Mouse (Mus musculus) midbrain, embryonic 11.5 days (tissue): ENCODE data around the gene Skiv2l. TPM values are rescaled to one million over a fixed set of nuclear protein-coding genes. Genes with fewer than 3 reads are reported as not detected.
A peak's percentile ranks its signal among the peaks of the same experiment; 100 is the strongest.
"Not testable (repeated sequence)": the region's sequence is repeated elsewhere in the genome, so short reads cannot be mapped to it uniquely, and the experiment has no call there.

Experiments
- ATAC-seq: fragments of 200-750 bp; cut with Nextera tagmentation; 2 replicates; pipeline ENCODE4 v1.8.0; 2017; ENCODE audit warnings: moderate TSS enrichment, moderate library complexity; ENCODE audit not compliant: low FRiP score
- DNase-seq: peaks from one replicate; pipeline ENCODE4 v3.0.0; 2015; ENCODE audit warnings: low spot score; ENCODE audit errors: missing footprints
- H3K27ac ChIP-seq: fragments of 300-500 bp; sonication (generic); 2 replicates; pipeline ENCODE4 v1.5.1; 2014; ENCODE audit warnings: low read depth, low read length
- H3K27me3 ChIP-seq: fragments of 300-500 bp; sonication (generic); 2 replicates; pipeline ENCODE4 v1.6.1; 2014; ENCODE audit warnings: mild to moderate bottlenecking, low read length, moderate library complexity, mixed read lengths; ENCODE audit not compliant: control insufficient read depth, insufficient read depth
- H3K36me3 ChIP-seq: fragments of 300-500 bp; sonication (generic); 2 replicates; pipeline ENCODE4 v1.6.1; 2014; ENCODE audit warnings: mild to moderate bottlenecking, low read length, moderate library complexity, mixed read lengths; ENCODE audit not compliant: control insufficient read depth, insufficient read depth
- H3K4me1 ChIP-seq: fragments of 300-500 bp; sonication (generic); 2 replicates; pipeline ENCODE4 v1.6.1; 2014; ENCODE audit warnings: low read length; ENCODE audit not compliant: control insufficient read depth, insufficient read depth
- H3K4me2 ChIP-seq: fragments of 300-500 bp; sonication (generic); 2 replicates; pipeline ENCODE4 v1.6.1; 2014; ENCODE audit warnings: mild to moderate bottlenecking, moderate library complexity
- H3K4me3 ChIP-seq: fragments of 300-500 bp; sonication (generic); 2 replicates; pipeline ENCODE4 v1.5.1; 2014; ENCODE audit warnings: low read depth, low read length
- H3K9ac ChIP-seq: fragments of 300-500 bp; sonication (generic); 2 replicates; pipeline ENCODE4 v1.6.1; 2014; ENCODE audit warnings: low read length
- H3K9me3 ChIP-seq: fragments of 300-500 bp; sonication (generic); 2 replicates; pipeline ENCODE4 v1.6.1; 2016; ENCODE audit warnings: low read length; ENCODE audit not compliant: control insufficient read depth
- WGBS: fragments of 180-500 bp; shearing (Covaris S2); extraction: QIAGEN DNeasy Blood & Tissue Kit; methylation state at CpG from one replicate; pipeline ENCODE4 v1.1.7; 2014; 5-methylcytosine and 5-hydroxymethylcytosine counted together
- polyA plus RNA-seq: library from polyadenylated mRNA; unstranded; fragments of >200 nt; fragmentation: Nextera tagmentation; extraction: Ambion mirVana; gene quantifications from 2 replicates; pipeline ENCODE4 v1.2.1, GENCODE M21; 2014

The Skiv2l gene
- polyA plus RNA-seq, 1 experiment from 2014 or later = 36.2 TPM

- no peaks in the 10 kb centered on the region for H3K9me3 ChIP-seq
- peaks cover 17% of the 10 kb centered on the region for H3K4me1 ChIP-seq
- peaks cover 4% of the 10 kb centered on the region for H3K36me3 ChIP-seq
- peak within 1 kb of the TSS; percentile 75 for H3K9ac ChIP-seq
- H3K4me2 ChIP-seq = peak within 1 kb of the TSS; percentile 98
- peak; percentile 94 for ATAC-seq
- under 1% methylated on average over 40 of the region's 40 CpGs for WGBS
- peak within 1 kb of the TSS; percentile 83 for H3K4me3 ChIP-seq
- DNase-seq = peak; percentile 99
- no peaks in the 10 kb centered on the region for H3K27me3 ChIP-seq
- H3K27ac ChIP-seq = peak within 1 kb of the TSS; percentile 49
These were observed 13.2 kb downstream of the Skiv2l start, which contains the start of the genes Stk19 and Dxo for GRCm38 (mm10) chr17:34836856-34837221. Stk19 (minus strand) TSS chr17:34836945. Dxo (plus strand) TSS chr17:34837019.

DNA sequence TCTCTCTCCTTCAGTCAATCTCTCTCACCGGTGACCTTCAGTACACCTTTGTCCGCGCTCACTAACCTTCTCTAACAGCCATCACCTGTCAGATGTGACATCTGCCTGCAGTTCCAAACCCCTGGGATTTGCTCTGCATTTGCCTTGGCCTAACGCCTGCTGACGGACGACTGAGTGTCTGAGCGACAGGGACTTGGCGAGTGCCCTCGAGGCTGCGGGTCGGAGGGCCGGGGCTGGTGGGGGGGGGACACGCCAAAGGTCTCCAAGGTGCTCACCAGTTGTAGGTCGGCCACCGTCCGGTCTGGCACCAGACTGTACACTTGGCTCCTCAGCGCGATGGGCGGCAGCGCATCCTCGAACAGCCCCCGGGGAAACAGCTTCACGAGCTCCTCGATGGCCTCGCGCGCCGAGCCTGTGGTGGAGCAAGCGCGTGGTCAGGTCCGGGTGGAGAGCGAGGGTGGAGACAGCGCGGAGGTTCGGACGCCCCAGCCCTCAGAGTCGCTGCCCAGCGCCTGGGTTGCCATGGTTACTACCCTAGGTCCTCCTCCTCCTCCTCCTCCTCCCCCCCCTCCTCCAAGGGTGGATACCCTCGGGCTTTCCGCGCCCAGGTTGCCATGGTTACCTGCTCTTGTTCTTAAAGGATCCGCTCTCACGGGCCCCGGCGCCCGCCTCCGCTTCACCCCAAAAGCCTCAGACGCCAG lies 13.7 kb downstream of the Skiv2l start:
- Histone ChIP-seq H3K4me2 (peak overlapping the region; percentile 96), H3K27ac (peak overlapping the region; percentile 49), H3K27me3 (no peaks in the 10 kb centered on the region), H3K9ac (peak overlapping the region; percentile 75), H3K36me3 (peaks cover 4% of the 10 kb centered on the region), H3K4me3 (peak overlapping the region; percentile 83), H3K9me3 (no peaks in the 10 kb centered on the region), H3K4me1 (peaks cover 17% of the 10 kb centered on the region)
- WGBS = 4% methylated on average over 48 of the region's 48 CpGs
- DNase-seq (peak; percentile 88), ATAC-seq (peak; percentile 92)

DNA sequence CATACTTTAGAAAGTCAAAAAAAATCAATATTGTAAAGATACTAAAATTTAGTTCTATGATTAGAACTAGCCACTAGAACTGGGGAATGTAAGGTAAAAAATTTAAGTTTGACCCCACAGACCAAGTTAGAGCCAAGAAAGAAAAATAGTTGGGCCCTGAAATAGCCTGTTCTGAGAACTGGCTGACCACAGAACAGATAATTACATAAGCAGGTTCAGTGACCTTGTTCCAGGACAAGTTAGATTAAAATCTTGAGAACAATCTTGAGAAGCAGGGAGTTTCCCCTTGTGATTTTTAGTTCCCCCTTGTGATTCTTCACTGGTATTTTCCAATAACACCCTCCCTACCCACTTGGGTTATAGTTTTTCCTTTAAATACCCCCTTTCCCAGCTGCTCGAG lies 19.2 kb downstream of the Skiv2l start:
- DNase-seq, H3K4me3 ChIP-seq, H3K4me1 ChIP-seq, H3K9ac ChIP-seq, H3K9me3 ChIP-seq, H3K36me3 ChIP-seq, H3K27me3 ChIP-seq, H3K4me2 ChIP-seq, ATAC-seq, H3K27ac ChIP-seq: not testable (repeated sequence)
- whole genome bisulfite sequencing = 83% methylated on average over 1 of the region's 1 CpGs

DNA sequence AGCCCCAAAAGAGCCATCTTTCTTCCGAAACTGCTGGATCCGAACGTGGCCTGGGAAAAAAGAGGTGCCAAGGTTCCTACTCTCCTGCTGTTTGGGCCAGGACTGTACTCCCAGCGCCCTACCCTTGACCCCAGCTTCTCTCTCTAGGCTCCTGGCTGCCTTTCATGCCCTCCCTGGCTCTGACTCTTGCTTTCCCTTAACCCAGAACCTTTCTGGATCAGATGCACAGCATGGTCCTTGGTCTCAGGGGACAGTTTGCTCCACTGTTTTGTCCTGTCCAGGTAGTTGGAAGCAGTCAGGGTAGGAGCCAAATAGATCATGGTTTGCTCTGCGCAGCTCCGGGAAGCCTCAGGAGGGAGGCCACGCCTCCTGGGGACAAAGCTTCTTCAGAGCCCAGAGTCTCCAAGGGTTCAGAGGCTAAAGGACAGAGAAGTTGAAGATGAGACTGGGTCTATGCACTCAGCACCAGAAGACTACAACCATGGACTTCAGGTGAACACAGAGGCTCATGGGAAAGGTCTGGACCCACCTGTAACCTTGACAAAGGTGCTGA lies 35.1 kb downstream of the Skiv2l start:
- ATAC-seq = no peak
- H3K36me3 ChIP-seq = no peaks in the 10 kb centered on the region

DNA sequence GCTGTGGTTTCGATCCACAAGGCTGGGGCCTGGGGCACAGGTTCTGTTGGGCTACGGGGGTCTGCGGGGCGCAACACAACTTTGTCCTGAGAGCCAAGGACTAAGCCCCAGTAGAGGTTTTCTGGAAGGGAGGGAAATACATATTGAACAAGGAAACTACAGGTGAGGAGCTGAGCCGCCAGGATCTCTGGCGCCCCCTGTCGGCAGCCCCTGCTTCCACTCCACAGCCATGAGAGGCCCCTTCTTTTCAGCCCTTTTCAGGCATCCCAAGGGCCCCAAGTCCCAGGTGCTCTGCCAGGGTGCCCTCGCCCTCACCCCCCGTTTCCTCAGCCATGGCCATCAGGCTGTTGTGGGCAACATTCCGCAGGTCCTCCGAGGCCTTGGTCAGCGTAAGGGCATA lies 36.3 kb downstream of the Skiv2l start:
- H3K36me3 ChIP-seq, H3K4me1 ChIP-seq, H3K9ac ChIP-seq, H3K27me3 ChIP-seq, H3K9me3 ChIP-seq, H3K4me2 ChIP-seq, H3K4me3 ChIP-seq, ATAC-seq, H3K27ac ChIP-seq: not testable (repeated sequence)
- WGBS = 64% methylated on average over 12 of the region's 12 CpGs
- DNase-seq = peak; percentile 87

More for the DNA sequence above, 35.1 kb downstream of the Skiv2l start:
- Histone ChIP-seq H3K27me3 (no peaks in the 10 kb centered on the region), H3K9ac (no peak overlapping the region), H3K4me3 (no peak overlapping the region), H3K27ac (no peak overlapping the region), H3K4me1 (no peaks in the 10 kb centered on the region), H3K9me3 (no peaks in the 10 kb centered on the region), H3K4me2 (no peak overlapping the region)
- DNase-seq = no peak
- WGBS = 78% methylated on average over 7 of the region's 7 CpGs

GRCm38 (mm10) chr17:34811275-34811674 lies 38.7 kb downstream of the Skiv2l start:
- Histone ChIP-seq H3K4me1 (no peaks in the 10 kb centered on the region), H3K4me2 (no peak overlapping the region), H3K27me3 (no peaks in the 10 kb centered on the region), H3K4me3 (no peak overlapping the region), H3K36me3 (no peaks in the 10 kb centered on the region), H3K9ac (no peak overlapping the region), H3K9me3 (no peaks in the 10 kb centered on the region), H3K27ac (no peak overlapping the region)
- ATAC-seq (no peak), DNase-seq (no peak)
- WGBS = 70% methylated on average over 15 of the region's 15 CpGs

GRCm38 (mm10) chr17:34810811-34811210 lies 39.2 kb downstream of the Skiv2l start:
- not testable (repeated sequence) for ATAC-seq, H3K9ac ChIP-seq, H3K36me3 ChIP-seq, H3K9me3 ChIP-seq, H3K4me2 ChIP-seq, H3K4me3 ChIP-seq, H3K27ac ChIP-seq, H3K4me1 ChIP-seq, H3K27me3 ChIP-seq, DNase-seq
- WGBS = 75% methylated on average over 7 of the region's 8 CpGs

DNA sequence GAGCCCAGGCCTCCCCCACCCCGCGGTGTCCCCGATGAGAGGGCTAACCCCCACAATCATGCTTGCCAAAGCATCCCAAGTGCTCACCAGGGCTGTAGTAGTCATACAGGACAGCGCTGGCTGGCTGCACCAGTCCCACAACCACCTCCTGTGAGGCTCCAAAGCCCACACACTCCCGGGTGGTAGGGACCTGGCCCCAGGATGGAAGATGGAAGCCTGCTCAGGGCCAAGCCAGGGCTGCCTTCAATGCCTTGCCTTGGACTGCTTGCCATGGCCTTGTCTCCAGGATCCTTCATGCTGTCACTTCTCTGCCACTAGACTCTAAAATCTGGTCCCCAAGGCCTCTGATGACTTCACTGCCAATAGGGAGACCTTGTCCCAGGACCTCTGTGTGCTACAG lies 39.6 kb downstream of the Skiv2l start:
- ATAC-seq = not testable (repeated sequence)
- 84% methylated on average over 5 of the region's 5 CpGs for WGBS

DNA sequence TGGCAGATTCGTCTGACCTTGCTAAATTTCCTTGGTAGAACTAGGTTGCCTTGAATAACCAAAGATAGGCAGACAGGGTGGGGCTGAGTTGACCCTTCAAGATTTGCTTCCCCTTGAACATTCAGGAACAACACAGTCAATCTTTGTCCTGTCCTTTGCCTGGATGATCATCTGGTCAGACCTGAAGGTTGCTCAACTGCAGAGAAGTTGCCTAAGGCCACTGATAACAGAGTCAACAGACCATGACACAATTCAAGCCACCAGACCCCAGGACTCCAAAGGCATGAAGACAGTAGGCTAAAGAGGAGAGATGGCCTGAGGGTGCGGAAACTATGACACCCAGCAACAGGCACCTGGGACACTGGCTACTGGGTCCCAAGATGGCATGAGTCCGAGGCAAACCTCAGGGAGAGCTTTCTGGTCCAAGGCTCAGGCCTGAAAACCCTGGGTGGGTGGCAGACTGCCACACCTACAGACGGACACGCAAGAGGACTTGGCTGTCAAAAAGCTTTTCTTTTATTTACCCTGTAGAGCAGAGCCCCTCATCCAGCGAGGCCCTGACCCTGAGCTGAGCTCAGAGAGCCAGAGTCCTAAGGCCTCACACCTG lies 41.3 kb downstream of the Skiv2l start:
- no peaks in the 10 kb centered on the region for H3K36me3 ChIP-seq
- no peak overlapping the region for H3K27ac ChIP-seq
- no peak for DNase-seq
- H3K9ac ChIP-seq = no peak overlapping the region
- 86% methylated on average over 6 of the region's 6 CpGs for WGBS
- H3K27me3 ChIP-seq = no peaks in the 10 kb centered on the region
- peaks cover 2% of the 10 kb centered on the region; the same call in 1 of the 2 replicates for H3K9me3 ChIP-seq
- H3K4me2 ChIP-seq = no peak overlapping the region
- no peaks in the 10 kb centered on the region for H3K4me1 ChIP-seq
- ATAC-seq = no peak
- no peak overlapping the region for H3K4me3 ChIP-seq

More for the DNA sequence above, 39.6 kb downstream of the Skiv2l start:
- not testable (repeated sequence) for H3K27ac ChIP-seq, H3K9ac ChIP-seq, DNase-seq, H3K27me3 ChIP-seq, H3K4me2 ChIP-seq, H3K36me3 ChIP-seq, H3K9me3 ChIP-seq, H3K4me1 ChIP-seq, H3K4me3 ChIP-seq
